Mouse (Mus musculus) brain, embryonic 18.5 days (tissue): ENCODE measurements at regions not wholly inside any gene's neighbourhood (a gene's known extent, or its start where the extent isn't known, plus 50 kb on each side); places are given as distances from the start of the nearest gene placed in this dataset.

Source experiments
- DNase-seq: peaks from one replicate; pipeline ENCODE4 v3.0.0-alpha.2; 2012; ENCODE audit warnings: low read depth, low spot score

DNA sequence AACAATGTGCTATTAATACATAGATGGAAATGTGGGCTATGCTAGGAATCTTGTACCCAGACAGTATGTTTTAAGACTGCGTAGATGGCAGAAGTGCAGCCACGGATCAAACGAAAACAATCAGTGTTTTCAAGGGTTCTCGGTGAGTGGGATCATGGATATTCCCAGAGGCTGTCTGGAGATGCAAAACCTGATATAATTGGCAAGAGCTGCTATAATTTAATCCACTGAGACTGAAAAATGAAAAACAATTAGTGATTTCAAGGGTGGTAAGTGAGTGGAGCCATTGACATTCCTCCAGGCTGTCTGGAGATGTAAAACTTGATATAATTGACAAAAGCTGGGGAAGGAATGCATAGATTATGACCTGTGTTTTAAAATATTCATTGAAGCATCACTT lies 545.5 kb upstream of the Api5 start:
- DNase-seq: no peak

DNA sequence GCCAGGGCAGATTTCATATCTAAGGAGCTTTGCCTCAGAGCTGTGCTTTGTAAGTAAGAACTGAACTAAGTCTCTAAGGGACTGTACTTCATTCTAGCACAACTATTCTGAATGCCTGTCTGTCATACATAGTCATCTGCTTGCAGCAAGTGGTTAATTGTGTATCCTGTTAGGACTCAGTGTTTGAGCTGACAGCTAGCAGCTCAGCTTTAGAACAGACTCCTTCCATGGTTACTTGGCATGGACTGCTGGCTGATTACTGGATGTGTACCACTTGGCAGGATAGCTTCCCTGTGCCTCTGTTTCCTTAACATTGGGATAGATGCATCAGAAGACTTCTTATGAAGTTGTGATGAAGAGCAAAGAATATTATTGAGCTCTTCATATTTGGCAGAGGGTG lies 525.6 kb upstream of the Api5 start:
- peak; percentile 37 for DNase-seq

DNA sequence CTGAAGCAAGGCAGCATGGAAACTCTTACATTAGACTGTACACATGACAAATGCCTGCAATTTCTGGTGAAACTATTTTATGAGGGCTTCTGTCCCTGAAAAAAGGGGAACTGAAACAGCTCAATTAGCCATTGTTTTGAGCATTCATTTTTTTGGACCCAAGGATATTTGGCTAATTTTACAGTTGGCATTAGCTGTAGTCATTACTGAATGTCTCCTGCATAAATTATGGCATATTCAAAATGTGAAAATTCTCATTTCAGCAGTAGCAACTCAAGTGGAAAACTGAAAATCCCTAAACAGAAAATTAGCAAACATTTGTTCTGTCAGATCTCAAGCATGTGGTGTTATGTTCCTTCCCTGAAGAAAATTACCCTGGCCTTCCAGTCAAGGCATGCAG lies 507.7 kb upstream of the Api5 start:
- peak; percentile 28 for DNase-seq

DNA sequence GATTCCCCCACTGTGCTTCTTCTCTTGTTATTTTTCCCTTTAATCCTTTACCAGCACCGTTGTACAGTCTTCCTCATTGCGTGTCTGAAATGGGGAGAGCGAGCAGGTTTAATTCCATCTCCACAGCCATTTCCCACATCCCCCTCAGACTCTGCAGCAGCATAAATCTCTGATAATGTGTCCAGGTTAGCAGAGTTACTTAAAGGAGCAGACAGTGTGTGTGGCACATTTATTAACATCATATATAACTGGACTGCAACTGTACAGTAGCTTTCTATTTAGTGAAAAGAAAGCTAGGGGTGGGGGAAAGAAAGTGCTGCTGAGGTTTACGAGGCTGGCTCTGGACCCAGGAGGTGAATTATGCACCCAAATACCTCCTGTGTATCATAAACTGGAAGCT lies 494.2 kb upstream of the Api5 start:
- no peak for DNase-seq

DNA sequence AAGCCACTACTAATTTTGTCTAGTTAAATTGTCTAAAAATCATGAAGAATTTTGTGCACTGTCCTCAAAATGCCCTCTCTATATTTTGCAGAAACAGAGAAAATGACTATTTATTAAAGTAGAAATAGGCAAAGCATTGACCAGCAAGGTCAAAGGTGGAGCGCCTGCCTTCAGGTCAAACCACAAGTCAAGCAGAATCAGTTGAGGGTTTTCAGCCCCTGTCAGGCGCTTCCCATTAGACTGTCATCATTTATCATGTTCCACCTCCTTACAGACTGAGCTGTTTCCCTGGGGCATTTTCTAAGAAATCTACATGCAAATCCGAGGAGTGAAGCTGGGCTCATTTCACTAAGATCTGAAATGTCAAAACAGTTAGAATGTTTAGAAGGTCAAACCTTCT lies 481.4 kb upstream of the Api5 start:
- no peak for DNase-seq

DNA sequence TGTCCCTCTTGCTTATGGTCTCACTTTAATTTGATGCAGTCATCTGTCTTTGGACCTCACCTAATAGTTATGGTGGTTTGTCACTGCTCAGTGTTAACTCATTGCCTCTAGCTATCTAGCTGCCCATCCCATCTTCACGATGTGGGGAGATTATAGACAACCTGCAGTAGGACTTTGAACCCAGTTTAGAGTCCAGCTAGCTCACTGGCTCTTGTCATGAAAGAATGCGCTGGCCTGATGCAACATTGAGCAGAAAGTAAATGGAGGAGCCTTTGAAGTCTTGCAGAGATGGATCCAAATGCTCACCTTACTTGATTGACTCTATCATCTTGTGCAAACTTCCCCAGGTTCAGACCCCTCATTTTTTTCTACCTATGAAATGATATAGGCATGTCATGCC lies 480.1 kb upstream of the Api5 start:
- DNase-seq: no peak

DNA sequence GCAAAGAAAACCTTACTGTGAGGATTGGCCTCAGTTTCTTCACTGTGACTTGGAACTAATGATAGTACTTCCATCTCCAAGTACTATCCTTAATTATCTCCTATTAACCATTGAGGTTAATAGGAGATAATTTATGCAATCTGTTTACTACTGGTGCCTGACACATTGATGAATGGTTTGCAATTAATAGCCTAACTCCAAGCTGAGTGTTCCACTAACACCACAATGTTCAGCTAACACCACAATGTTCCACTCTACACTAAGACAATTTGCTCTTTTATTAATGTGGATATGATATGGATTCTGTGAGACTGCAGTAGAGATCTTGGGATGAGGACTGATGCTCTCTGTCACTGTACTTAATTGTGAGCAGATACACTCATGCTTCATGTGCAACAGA lies 463.6 kb upstream of the Api5 start:
- DNase-seq: no peak
